Mouse (Mus musculus): ENCODE results near the gene Krt6a. TPM values are rescaled to one million over a fixed set of nuclear protein-coding genes. Genes with fewer than 3 reads are reported as not detected.
"Not testable (repeated sequence)": the region's sequence is repeated elsewhere in the genome, so short reads cannot be mapped to it uniquely, and the experiment has no call there.

The Krt6a gene
- polyA plus RNA-seq (2012; rRNA removed) = not detected in 2 replicates

DNA sequence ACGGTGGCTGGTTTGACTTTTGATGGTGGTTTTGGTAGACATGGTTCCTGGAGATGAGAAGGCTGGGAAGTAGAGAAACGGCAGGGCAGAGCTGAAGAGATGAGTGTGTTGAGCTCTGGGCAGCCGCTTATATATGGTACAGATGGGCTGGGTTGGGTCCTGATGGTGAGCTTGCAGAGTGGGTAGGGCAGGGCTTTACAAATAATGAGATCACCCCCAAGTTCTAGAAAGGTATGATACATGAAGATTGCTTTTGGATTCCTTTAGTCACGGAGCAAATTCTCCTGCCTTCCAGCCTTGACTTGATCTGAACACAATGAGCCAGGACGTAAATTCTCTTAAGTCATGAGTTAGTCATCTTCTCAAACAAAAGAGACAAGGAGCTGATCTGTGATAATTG, at the start of gene Krt6a:
TSS of gene Krt6a (minus strand) at position 101 of the 400 bp plus-strand sequence.
- no peak for DNase-seq (ENCODE audit: low read depth)

DNA sequence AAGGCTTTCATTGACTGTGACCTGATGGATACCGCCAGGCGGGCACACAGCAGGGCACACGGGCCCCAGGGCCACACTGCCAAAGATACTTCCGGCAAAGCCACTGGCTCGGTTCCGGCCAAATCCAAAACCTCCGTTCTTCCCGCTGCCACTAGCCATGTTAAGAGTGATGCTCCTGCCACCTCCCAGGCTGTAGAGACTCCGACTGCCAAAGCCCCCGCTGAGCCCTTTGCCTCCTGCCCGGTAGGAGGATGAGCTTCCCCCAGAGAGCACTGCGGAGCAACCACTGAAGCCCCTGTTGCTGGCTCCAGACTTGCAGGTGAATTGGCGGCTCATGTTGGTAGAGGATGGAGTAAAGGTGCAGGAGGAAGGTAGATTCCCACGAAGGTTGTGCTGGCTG, 48.6 kb upstream of the Krt6a start, which contains the start of gene Krt71:
TSS of gene Krt71 (minus strand) at position 399 of the 400 bp plus-strand sequence.
- no peak for DNase-seq (ENCODE audit: low read depth)

DNA sequence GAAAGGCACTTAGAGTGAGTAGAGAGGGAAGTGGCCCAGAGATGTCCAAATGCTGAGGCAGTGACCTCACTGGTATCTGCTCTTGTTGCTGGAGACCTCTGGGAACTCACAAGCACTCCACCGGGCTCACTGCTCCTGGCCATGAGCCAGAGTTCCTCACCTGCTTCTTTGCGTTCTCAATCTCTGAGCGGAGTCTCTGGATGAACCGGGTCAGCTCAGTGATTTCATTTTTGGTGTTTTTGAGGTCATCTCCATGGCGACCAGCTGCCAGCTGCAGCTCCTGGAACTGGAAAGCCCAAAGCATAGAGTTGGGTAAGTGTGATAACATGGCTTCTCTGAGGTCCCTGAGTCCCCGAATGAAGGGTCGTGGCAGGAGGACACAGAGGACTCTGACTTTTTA, 43.7 kb upstream of the Krt6a start:
- DNase-seq (ENCODE audit: low read depth) = no peak

DNA sequence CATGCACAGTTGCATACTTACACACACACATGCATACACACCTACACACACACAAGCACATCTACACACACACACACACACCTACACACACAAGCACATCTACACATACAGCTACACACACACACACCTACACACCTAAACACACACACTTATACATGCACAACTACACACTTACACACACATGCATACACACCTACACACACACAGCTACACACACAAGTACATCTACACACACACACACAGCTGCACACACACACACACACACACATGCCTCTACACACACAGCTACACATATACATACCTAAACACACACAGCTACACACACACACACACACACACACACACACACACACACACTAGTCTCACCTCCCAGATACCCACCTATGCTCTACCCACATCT, 36.5 kb upstream of the Krt6a start:
- no peak for DNase-seq (ENCODE audit: low read depth)

DNA sequence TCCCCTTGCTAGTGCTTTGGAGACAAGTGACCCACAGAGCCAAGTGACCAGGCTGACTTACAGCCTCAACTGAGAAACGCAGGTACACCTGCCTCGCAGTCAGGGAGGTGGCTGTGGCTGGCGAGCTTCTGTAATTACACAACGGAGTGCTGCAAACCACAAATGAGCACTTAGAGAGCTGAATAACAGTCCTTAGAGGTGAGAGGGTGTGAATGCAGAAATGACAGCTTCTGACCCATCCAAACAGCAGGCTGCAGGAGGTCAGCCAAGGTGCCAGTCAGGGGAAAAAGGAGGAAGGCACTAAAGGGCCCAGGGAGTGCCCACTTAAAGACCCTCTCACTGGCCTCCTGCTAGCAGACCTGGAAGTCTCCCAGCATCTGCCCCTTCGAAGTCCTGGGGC, 30.6 kb upstream of the Krt6a start:
- DNase-seq (ENCODE audit: low read depth) = no peak

DNA sequence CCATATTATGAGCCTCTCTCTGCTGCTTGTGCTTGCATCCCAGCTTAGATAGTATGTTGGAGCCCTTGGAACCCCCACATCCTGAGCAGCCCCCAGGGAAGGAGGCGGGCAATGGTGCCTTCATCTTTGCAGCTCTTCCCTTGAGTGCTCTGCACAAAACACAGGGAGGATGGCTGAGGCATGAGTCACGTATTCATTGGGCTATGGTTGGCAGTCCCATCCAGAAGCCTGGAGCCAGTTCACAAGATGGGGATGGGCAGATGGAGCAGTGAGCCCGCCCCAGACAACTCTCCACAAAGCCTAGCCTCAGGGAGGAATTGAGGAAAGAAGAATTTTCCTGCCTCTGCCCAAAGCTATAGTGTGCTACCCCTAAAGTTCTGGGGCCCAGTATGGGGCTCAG, 21.7 kb upstream of the Krt6a start:
- DNase-seq (ENCODE audit: low read depth) = no peak

DNA sequence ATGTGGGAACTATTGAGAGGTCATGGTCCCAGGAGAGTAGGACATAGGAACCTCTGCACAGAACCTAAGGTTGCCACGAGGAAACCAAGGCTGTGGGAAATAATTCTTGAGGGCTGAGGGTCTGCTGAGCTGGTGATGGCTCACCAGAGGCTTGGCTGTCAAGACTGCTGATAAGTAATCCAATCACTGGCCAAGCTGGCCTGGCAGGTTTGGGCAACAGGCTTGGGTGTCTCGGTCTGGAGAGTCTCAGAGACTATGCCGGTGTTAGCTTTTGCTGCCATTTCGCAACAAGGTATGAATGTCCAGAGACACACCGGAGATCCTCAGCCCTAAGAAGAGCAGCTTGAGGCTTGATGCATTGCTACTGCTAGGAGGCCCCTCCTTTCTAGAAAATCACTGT, 20.2 kb upstream of the Krt6a start:
- DNase-seq (ENCODE audit: low read depth) = no peak

DNA sequence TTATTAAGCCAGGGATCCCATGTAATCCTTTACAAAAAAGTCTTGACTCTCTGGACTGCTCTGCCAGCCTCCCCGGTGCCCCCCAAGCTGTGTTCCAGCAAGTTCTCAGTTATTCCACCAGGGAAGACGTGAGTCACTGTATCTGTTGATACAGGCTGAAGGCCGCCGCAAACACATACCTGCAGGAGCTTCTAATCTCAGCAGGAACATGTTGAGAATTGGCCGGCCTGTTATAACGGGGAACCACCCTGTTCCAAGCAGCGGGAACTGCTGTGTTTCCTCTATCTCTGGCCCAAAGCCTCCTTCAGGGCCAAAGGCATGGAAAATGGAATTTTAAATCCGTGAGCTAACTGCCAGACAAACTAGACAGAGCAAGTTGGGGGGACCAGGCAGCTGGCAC, 19.6 kb upstream of the Krt6a start:
- DNase-seq (ENCODE audit: low read depth) = no peak

DNA sequence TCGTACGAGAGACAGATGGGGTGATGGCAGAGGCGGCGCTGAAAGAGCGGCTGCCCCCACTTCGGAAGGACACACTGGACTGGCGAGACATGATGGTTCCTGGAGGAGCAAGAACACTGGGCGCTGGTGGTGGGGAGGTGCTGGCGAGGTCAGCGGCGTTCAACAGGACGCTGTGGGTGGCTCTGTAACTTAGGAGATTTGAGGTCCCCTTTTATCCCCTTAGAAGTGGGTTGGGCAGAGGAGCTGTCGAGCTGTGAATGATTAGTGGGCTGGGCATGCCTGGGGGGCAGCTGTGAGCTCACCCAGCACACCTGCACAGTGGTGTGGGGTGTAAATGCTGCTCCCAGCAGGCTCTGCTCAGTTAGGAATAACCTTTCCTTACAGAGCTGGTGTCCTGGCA, 18.6 kb upstream of the Krt6a start, which contains the start of gene Krt5:
TSS of gene Krt5 (minus strand) at position 179 of the 400 bp plus-strand sequence.
- no peak for DNase-seq (ENCODE audit: low read depth)

DNA sequence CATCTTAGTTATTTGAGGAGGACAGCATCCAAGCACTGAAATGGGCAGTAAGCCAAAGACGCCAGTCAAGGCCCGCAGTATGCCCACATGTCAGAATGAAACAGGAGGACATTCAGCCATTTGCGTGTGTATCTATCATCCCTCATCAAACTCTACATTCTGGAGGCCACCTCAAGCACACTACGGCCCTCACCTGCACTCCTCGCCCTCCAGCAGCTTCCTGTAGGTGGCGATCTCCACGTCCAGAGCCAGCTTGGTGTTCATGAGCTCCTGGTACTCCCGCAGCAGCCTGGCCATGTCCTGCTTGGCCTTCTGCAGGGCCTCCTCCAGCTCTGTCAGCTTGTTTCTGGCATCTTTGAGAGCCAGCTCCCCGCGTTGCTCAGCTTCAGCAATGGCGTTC, 14.6 kb upstream of the Krt6a start:
- no peak for DNase-seq (ENCODE audit: low read depth)

DNA sequence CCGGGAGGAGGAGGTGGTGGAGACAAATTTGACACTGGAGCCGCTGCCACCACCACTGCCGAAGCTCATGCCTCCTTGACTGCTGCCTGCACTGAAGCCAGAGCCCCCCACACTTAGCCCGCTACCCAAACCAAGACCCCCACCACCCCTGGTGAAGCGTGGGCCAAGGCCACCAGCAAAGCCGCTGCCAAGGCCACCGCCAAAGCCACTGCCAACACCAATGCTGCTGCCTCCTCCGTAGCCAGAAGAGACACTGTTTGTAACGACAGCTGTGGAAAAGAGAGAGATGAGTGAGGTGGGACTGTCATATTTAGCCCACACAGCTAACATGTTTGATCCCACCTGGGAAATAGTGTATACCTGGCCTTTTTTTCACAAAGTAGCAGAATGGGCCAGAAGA, 13.3 kb upstream of the Krt6a start:
- no peak for DNase-seq (ENCODE audit: low read depth)

DNA sequence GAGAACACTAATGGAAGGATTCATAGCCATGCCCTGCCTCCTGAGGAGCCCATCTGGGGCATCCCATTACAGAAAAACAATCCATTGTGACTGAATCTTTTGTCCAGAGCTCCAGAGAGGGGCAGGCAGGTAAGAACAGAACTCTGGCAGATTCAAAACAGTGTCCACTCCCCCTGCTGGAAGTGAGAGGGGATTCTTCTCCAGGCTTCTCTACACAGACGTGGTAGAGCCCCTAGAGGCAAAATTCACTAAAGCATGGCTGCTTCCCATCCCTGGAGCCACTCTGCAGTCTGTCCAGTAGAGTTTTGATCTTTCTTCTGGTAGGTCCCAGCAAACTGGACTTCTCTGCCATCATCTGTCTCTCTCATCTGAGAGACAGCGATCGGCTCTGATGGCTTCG, 10.0 kb upstream of the Krt6a start:
- no peak for DNase-seq (ENCODE audit: low read depth)

DNA sequence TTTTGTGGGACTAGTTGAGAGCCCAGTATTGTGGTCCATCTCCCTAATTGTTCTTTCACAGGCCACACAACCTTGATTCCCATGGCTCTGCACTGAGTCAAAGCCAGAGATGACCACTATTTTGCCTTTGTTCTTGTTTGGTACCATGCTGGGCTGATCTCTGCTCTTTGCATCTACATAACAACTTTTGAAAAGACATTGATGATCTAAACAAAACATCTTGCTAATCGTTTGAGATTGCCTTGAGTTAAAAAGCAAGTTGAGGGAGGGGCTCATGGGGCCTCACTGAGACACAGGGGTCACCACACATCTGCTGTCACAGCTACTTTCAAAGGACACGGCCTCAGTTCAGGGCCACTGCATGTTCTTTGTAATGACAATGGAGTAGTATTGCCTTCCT, 8.3 kb upstream of the Krt6a start:
- no peak for DNase-seq (ENCODE audit: low read depth)

DNA sequence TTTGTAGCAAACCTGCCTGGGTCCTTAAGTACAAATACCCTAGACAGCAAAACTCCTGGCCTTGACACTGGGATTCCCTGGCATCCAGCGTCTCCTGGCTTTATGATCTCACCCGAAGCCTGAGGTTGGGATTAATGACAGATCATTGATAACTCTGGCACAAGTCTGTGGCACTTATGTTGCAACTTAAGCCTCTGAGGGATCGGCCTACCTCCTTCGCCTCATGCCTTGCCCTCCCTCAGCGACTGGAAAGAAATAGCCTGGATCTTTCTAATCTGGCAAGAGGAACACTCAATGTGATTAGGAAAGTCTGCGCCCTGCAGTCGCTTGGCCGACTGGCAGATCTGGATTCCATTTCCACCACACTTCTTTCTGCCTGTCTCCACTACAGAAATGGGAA, 5.8 kb upstream of the Krt6a start:
- DNase-seq (ENCODE audit: low read depth) = peak; percentile 81

DNA sequence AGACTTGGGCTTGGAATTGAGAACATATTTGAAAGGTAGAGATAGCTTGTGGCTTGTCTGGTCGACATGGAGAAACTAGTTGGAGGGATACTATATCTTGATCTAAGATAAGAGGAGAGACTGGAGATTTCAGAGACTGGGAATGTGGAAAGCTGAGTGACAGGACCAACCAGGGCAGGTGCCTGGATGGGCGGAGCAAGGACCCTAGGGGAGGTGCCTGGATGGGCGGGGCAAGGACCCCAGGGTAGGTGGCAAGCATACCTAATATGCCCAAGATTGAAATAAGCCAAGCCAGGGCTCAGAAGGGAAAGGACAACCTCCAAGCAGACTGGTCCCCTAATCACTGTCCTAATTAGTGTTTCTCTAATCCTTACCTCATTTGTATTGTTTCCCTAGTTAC, 5.1 kb upstream of the Krt6a start:
- no peak for DNase-seq (ENCODE audit: low read depth)

DNA sequence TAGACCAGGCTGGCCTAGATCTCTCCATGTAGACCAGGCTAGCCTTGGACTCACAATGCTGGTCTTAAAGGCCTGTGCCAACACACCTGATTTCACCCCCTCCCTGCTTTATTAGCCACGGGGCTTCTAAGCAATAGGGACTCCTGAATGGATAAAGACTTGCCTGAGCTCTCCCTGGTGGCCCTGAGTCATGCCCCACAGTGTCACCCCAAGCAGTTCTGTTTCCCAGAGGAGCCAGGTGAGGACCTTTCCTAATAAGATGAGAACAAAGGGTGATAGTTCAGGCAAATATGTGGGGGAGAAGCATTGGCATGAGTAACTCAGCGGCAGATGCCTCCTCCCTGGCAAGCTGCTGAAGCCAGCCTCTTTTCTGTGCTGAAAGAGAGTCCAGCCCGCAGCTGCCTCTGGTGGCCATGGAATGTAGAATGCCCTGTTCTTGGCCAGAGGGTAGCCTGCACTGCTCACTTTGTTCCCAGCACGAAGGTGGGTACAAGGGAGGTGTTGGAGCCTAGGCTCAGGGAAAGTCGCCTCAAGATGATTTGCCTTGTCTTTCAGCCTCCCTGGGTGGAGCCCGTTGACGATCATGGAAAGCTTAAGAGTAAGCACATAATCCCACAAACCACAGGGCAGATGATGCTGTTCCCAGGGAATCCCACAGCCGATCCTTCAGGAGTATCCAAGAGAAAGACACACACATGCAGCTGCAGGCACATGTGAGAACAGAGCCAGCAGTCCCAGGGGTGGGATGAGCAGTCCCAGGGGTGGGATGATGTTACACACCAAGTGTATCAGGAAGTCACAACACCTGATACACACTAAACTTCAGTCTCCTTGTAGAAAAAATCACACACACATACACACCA, 3.5 kb upstream of the Krt6a start:
- DNase-seq (ENCODE audit: low read depth) = no peak

DNA sequence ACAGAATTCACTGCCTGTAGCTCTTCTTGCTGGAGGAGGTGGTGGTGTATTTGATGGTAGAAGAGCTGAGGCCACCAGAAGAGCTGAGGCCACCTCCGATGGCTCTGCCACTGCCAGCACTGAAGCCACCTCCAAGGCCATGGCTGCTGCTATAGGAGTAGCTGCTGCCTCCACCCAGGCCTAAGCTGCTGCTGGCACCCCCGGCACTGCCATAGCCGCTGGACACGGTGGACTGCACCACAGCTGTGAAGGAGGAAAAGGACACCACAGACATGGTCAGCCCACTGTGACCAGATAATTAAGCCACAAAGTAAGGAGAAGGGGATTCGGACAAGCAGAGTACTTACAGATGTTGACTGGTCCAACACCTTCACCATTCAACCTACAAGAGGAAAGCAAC, 3.6 kb downstream of the Krt6a start:
- not testable (repeated sequence) for DNase-seq (ENCODE audit: low read depth)

DNA sequence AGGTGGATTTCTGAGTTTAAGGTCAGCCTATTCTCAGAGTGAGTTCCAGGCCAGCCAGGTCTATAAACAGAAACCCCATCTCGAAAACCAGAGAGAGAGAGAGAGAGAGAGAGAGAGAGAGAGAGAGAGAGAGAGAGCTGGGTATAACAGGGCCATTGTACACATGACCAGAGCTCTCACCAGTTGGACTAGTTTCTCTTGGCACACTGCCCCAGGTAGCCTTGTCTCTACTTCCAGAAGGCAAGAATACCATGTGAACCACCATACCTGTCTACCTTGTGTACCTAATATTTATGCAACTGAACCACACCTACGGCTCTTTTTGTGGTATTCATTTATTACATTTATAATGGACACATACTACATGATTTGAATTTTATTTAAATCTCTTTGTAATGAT, 5.9 kb downstream of the Krt6a start:
- DNase-seq (ENCODE audit: low read depth) = no peak

DNA sequence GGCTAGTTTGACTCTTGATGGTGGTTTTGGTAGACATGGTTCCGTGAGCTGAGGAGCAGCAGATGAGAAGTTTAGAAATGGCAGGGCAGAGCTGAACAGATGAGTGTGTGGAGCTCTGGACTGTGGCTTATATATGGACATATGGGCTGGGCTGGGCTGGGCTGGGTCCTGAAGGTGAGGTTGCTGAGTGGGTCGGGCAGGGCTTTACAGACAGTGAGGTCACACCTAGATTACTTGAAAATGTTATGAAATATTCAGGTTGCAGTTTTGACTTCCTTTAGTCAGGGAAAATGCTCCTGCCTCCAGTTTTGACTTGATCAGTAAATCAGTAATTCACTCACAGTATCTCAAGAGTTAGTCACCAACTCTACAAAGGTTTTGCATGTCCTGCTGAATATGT, 13.9 kb downstream of the Krt6a start, which contains the start of gene Krt6b:
TSS of gene Krt6b (minus strand) at position 101 of the 400 bp plus-strand sequence.
- no peak for DNase-seq (ENCODE audit: low read depth)

DNA sequence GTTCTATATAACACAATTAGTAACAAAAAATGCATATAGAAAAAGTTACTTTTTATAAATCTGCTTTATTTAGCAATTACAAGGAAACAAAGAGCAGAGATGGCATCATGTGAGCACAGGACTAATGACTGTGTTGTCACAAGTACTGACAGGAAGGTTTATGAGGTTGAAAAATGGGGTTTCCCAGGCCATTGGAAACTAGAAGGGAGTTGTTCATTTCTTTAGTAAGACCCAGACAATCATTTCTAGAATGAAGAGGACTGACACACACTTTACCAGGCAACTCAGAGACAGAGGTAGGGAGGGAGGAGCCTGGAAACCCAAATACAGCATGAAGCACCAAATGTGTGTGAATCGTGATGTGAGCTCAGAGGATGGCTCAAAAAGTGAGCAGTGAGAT, 18.1 kb downstream of the Krt6a start:
- DNase-seq (ENCODE audit: low read depth) = no peak

DNA sequence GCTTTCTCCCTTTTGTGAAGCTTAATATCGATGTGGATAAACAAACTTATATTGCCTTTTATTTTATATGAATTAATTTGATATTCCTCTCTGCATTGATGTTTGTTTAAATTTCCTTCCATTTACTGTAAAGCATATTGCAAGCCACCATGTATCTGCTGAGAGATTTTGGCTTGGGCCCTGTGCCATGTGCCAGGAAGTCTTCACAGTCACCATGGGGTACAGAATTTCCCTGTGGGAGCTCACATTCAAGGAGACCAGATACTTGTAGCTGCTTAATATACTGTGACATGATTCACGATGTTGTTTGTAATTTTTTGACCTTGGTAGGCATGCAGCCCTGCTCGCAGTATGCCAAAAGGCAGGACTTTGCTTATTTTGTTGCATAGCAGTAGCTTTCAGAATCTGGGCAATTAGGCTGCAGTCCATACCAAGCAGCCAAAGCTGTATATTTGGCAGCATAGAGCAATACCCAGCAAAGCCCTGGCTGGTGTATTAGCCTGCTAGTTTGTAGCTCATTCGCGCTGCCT, 41.3 kb downstream of the Krt6a start:
- DNase-seq (ENCODE audit: low read depth) = no peak

DNA sequence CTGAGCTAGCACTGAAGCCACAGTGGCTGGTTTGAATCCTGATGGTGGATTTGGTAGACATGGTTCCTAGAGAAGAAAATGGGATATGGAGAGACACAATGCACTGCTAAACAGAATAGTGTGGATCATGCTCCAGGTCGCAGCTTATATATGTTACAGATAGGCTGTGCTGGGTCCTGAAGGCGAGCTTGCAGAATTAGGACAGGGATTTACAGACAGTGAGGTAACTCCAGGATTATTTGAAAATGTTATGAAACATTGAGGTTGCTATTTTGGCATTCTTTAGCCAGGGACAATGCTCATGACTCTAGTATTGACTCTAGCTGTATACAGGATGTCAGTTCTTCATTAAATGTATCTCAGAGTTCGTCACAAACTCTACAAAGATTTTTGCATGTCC, 46.8 kb downstream of the Krt6a start, which contains the start of gene Gm5478:
TSS of gene Gm5478 (minus strand) at position 101 of the 400 bp plus-strand sequence.
- no peak for DNase-seq (ENCODE audit: low read depth)

All from gonadal fat pad, adult 2 months (tissue).